Mouse (Mus musculus) kidney, embryonic 14.5 days (tissue): ENCODE measurements around the gene Lins1. TPM values are rescaled to one million over a fixed set of nuclear protein-coding genes. Genes with fewer than 3 reads are reported as not detected.
A peak's percentile ranks its signal among the peaks of the same experiment; 100 is the strongest.

ENCODE experiments used
- ATAC-seq: fragments of 200-750 bp; cut with Nextera tagmentation; 2 replicates; pipeline ENCODE4 v1.8.0; 2017; ENCODE audit warnings: moderate number of reproducible peaks, mild to moderate bottlenecking, moderate TSS enrichment, moderate library complexity; ENCODE audit not compliant: low FRiP score, low TSS enrichment
- H3K27ac ChIP-seq: fragments of 300-500 bp; sonication (generic); 2 replicates; pipeline ENCODE4 v1.5.1; 2014; ENCODE audit warnings: low read depth, mild to moderate bottlenecking, low read length, moderate library complexity, mixed read lengths
- H3K27me3 ChIP-seq: fragments of 300-500 bp; sonication (generic); 2 replicates; pipeline ENCODE4 v1.6.1; 2014; ENCODE audit warnings: mild to moderate bottlenecking, low read length; ENCODE audit not compliant: control insufficient read depth, insufficient read depth
- H3K36me3 ChIP-seq: fragments of 300-500 bp; sonication (generic); 2 replicates; pipeline ENCODE4 v1.6.1; 2014; ENCODE audit warnings: low read length, mixed read lengths; ENCODE audit not compliant: control insufficient read depth, insufficient read depth
- H3K4me1 ChIP-seq: fragments of 300-500 bp; sonication (generic); 2 replicates; pipeline ENCODE4 v1.6.1; 2014; ENCODE audit warnings: low read length, mixed read lengths; ENCODE audit not compliant: control insufficient read depth, insufficient read depth
- H3K4me2 ChIP-seq: fragments of 300-500 bp; sonication (generic); replicated peaks from 2 replicates; pipeline ENCODE4 v1.6.1; 2014; ENCODE audit warnings: low read depth, mild to moderate bottlenecking, low read length
- H3K4me3 ChIP-seq: fragments of 300-500 bp; sonication (generic); 2 replicates; pipeline ENCODE4 v1.5.1; 2014; ENCODE audit warnings: mild to moderate bottlenecking, low read length
- H3K9ac ChIP-seq: fragments of 300-500 bp; sonication (generic); 2 replicates; pipeline ENCODE4 v1.6.1; 2014; ENCODE audit warnings: low read depth, mild to moderate bottlenecking, low read length, moderate library complexity
- H3K9me3 ChIP-seq: fragments of 300-500 bp; sonication (generic); 2 replicates; pipeline ENCODE4 v1.6.1; 2016; ENCODE audit warnings: low read length; ENCODE audit not compliant: control insufficient read depth
- WGBS: fragments of 180-500 bp; shearing (Covaris S2); extraction: QIAGEN DNeasy Blood & Tissue Kit; methylation state at CpG from one replicate; pipeline ENCODE4 v1.1.7; 2014; 5-methylcytosine and 5-hydroxymethylcytosine counted together
- polyA plus RNA-seq: library from polyadenylated mRNA; unstranded; fragments of >200 nt; fragmentation: Nextera tagmentation; extraction: Ambion mirVana; gene quantifications from 2 replicates; pipeline ENCODE4 v1.2.1, GENCODE M21; 2014

The Lins1 gene
- polyA plus RNA-seq, 1 experiment from 2014 or later: 23.1 TPM

GRCm38 (mm10) chr7:66704631-66705030, 14.9 kb downstream of the Lins1 start:
- 92% methylated on average over 3 of the region's 3 CpGs for WGBS
- no peak for ATAC-seq

GRCm38 (mm10) chr7:66711166-66711565, 21.5 kb downstream of the Lins1 start:
- Histone ChIP-seq H3K4me2 (no peak overlapping the region), H3K9me3 (no peaks in the 10 kb centered on the region), H3K27me3 (no peaks in the 10 kb centered on the region), H3K9ac (no peak overlapping the region), H3K36me3 (peaks cover 48% of the 10 kb centered on the region), H3K27ac (no peak overlapping the region), H3K4me1 (no peaks in the 10 kb centered on the region), H3K4me3 (no peak overlapping the region)
- 43% methylated on average over 2 of the region's 2 CpGs for WGBS
- ATAC-seq: no peak

More at GRCm38 (mm10) chr7:66704631-66705030, 14.9 kb downstream of the Lins1 start:
- Histone ChIP-seq H3K9ac (no peak overlapping the region), H3K4me2 (no peak overlapping the region), H3K9me3 (no peaks in the 10 kb centered on the region), H3K4me1 (no peaks in the 10 kb centered on the region), H3K27me3 (no peaks in the 10 kb centered on the region), H3K27ac (no peak overlapping the region), H3K36me3 (peaks cover 29% of the 10 kb centered on the region; the same call in 1 of the 2 replicates), H3K4me3 (no peak overlapping the region)

GRCm38 (mm10) chr7:66724514-66724913, 34.8 kb downstream of the Lins1 start:
- H3K4me2 ChIP-seq: no peak overlapping the region
- H3K9ac ChIP-seq: no peak overlapping the region
- no peak overlapping the region for H3K27ac ChIP-seq
- peak; percentile 89 for ATAC-seq
- 31% methylated on average over 4 of the region's 4 CpGs for WGBS
- H3K27me3 ChIP-seq: no peaks in the 10 kb centered on the region
- H3K36me3 ChIP-seq: no peaks in the 10 kb centered on the region
- no peak overlapping the region for H3K4me3 ChIP-seq
- H3K9me3 ChIP-seq: no peaks in the 10 kb centered on the region
- 0 out of 2 replicates have a peak, but pooled peaks cover 6% of the 10 kb centered on the region for H3K4me1 ChIP-seq

- no peak overlapping the region for H3K4me2 ChIP-seq
- H3K4me1 ChIP-seq: 0 out of 2 replicates have a peak, but pooled peaks cover 6% of the 10 kb centered on the region
- ATAC-seq: no peak
- H3K27ac ChIP-seq: no peak overlapping the region
- no peak overlapping the region for H3K4me3 ChIP-seq
- no peaks in the 10 kb centered on the region for H3K9me3 ChIP-seq
- 73% methylated on average over 6 of the region's 6 CpGs for WGBS
- no peaks in the 10 kb centered on the region for H3K27me3 ChIP-seq
- H3K9ac ChIP-seq: no peak overlapping the region
- H3K36me3 ChIP-seq: no peaks in the 10 kb centered on the region
Observed at GRCm38 (mm10) chr7:66724954-66725353, 35.3 kb downstream of the Lins1 start.

GRCm38 (mm10) chr7:66728072-66728471, 38.4 kb downstream of the Lins1 start:
- Histone ChIP-seq H3K4me3 (no peak overlapping the region), H3K9ac (no peak overlapping the region), H3K27me3 (no peaks in the 10 kb centered on the region), H3K36me3 (no peaks in the 10 kb centered on the region), H3K9me3 (no peaks in the 10 kb centered on the region), H3K27ac (no peak overlapping the region), H3K4me1 (0 out of 2 replicates have a peak, but pooled peaks cover 6% of the 10 kb centered on the region), H3K4me2 (no peak overlapping the region)
- WGBS: 86% methylated on average over 6 of the region's 6 CpGs
- ATAC-seq: no peak

- no peak for ATAC-seq
- no peak overlapping the region for H3K9ac ChIP-seq
- WGBS: 83% methylated on average over 2 of the region's 2 CpGs
Observed at GRCm38 (mm10) chr7:66729232-66729631, 39.5 kb downstream of the Lins1 start.

GRCm38 (mm10) chr7:66733431-66733830, 43.7 kb downstream of the Lins1 start:
- no peak overlapping the region for H3K9ac ChIP-seq
- no peaks in the 10 kb centered on the region for H3K36me3 ChIP-seq
- H3K4me1 ChIP-seq: no peaks in the 10 kb centered on the region
- no peaks in the 10 kb centered on the region for H3K9me3 ChIP-seq
- 95% methylated on average over 17 of the region's 17 CpGs for WGBS
- H3K4me2 ChIP-seq: no peak overlapping the region
- no peak for ATAC-seq
- H3K27me3 ChIP-seq: no peaks in the 10 kb centered on the region
- no peak overlapping the region for H3K27ac ChIP-seq
- H3K4me3 ChIP-seq: no peak overlapping the region

More at GRCm38 (mm10) chr7:66729232-66729631, 39.5 kb downstream of the Lins1 start:
- H3K9me3 ChIP-seq: no peaks in the 10 kb centered on the region
- no peaks in the 10 kb centered on the region for H3K27me3 ChIP-seq
- H3K36me3 ChIP-seq: no peaks in the 10 kb centered on the region
- H3K4me3 ChIP-seq: no peak overlapping the region
- 0 out of 2 replicates have a peak, but pooled peaks cover 6% of the 10 kb centered on the region for H3K4me1 ChIP-seq
- H3K27ac ChIP-seq: no peak overlapping the region
- H3K4me2 ChIP-seq: no peak overlapping the region

GRCm38 (mm10) chr7:66733882-66734281, 44.2 kb downstream of the Lins1 start:
- Histone ChIP-seq H3K27me3 (no peaks in the 10 kb centered on the region), H3K9ac (no peak overlapping the region), H3K4me2 (no peak overlapping the region), H3K4me3 (no peak overlapping the region), H3K4me1 (no peaks in the 10 kb centered on the region), H3K27ac (no peak overlapping the region), H3K36me3 (no peaks in the 10 kb centered on the region), H3K9me3 (no peaks in the 10 kb centered on the region)
- no peak for ATAC-seq
- 95% methylated on average over 11 of the region's 11 CpGs for WGBS

GRCm38 (mm10) chr7:66734466-66734865, 44.8 kb downstream of the Lins1 start:
- no peaks in the 10 kb centered on the region for H3K9me3 ChIP-seq
- H3K27ac ChIP-seq: no peak overlapping the region
- no peak overlapping the region for H3K9ac ChIP-seq
- 93% methylated on average over 4 of the region's 4 CpGs for WGBS
- no peak overlapping the region for H3K4me3 ChIP-seq
- H3K36me3 ChIP-seq: no peaks in the 10 kb centered on the region
- no peak overlapping the region for H3K4me2 ChIP-seq
- H3K4me1 ChIP-seq: no peaks in the 10 kb centered on the region
- no peak for ATAC-seq
- H3K27me3 ChIP-seq: no peaks in the 10 kb centered on the region
